Mouse (Mus musculus) embryo, embryonic 9.5 days (tissue): Measurements from ENCODE around the gene Phpt1.
A peak's percentile ranks its signal among the peaks of the same experiment; 100 is the strongest.

Experiments
- DNase-seq: peaks from one replicate; pipeline ENCODE4 v3.0.0-alpha.2; 2017; ENCODE audit errors: extremely low spot score

Phpt1 gene

DNA sequence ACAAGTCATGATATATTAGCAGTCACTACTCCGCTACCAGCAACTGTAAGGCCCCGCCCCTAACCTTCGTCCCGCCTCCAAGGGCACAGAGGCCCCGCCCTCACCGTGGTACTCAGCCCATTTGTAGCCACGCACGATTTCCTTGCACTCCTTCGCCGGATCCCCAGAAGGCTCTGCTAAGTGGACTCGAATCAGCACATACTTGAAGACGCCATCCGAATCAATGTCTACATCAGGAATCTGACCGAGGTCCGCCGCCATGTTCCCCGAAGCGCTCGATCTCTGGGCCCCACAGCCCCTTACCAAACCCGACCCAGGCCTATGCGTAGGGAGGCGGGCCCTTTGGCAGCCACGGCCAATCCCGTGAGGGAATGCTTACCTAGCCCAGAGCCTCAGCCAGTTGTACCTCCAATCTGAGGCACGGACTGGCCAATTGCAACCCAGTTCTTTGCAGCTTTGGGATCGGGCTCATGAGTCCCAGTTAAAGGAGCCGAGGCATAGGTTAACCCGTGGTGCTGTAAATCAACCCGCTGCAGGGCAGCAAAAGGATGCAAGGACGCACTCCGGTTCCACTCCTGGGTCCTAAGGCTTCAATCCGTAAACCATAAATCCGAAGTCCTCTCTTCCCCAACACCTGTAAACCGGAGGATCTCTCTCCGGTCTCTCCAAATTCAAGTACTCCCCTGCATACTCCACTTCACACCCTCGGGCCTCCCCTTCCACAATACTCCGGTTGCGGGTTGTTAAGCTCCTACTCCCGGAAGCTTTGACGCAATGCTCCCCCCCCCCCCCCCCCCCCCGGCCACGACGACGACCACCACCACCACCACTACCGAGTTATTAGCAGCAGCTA lies at the start of gene Phpt1, which contains the start of gene Mamdc4:
Gene Phpt1, minus strand, starts transcription at position 646 of the 853 bp plus-strand sequence.
Gene Mamdc4, minus strand, starts transcription at position 267 of the 853 bp plus-strand sequence.
- DNase-seq = peak; percentile 95

GRCm38 (mm10) chr2:25621229-25622200 lies 46.5 kb upstream of the Phpt1 start, which contains the start of gene Tmem141:
Gene Tmem141 (minus strand): TSS chr2:25622005.
- peak; percentile 78 for DNase-seq

GRCm38 (mm10) chr2:25620852-25621228 lies 45.8 kb upstream of the Phpt1 start:
- DNase-seq = no peak

GRCm38 (mm10) chr2:25620386-25620785 lies 45.4 kb upstream of the Phpt1 start:
- no peak for DNase-seq

- DNase-seq = no peak
Observed at GRCm38 (mm10) chr2:25617578-25617977, 42.6 kb upstream of the Phpt1 start, which contains the start of gene Ccdc183. Gene Ccdc183 (minus strand): TSS chr2:25617678.

DNA sequence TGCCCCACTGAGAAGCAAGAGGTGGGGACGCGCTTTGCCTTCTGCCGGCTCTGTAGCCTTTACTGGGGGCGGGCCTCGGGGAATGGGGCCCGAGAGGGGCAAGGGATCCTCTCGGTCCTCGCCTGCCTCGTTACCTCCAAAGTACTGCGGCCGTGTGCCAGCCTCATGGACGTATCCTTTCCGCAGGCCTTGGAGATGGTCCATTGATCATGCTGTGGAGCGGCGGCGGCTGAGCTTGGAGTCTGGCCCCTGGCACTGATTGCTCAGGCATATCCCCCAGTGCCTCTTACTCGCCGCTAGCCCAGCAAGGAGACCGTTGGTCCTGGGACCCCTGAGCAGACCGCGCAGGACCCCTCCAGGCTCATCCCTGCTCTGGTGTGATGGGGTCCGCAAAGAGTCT lies 41.4 kb upstream of the Phpt1 start:
- no peak for DNase-seq

DNA sequence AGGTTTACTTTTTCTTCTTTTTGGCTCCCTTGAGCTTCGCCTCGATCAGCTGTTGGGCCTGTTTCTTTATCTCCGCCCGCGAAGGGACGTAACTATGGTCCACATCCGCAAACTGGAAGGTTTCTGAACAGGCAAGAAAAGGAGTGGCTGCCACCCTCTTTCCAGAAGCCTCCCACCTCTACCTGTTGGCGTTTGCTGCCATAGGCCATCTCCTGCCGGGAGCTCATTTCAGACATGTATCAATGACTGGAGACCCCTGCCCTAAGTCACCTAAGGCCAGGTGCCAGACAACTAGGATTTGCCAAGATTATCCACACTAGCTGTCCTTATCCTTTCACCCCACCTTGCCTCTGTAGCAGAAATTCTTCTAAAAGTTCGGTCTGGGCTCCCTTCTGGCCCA lies 33.6 kb upstream of the Phpt1 start:
- no peak for DNase-seq

DNA sequence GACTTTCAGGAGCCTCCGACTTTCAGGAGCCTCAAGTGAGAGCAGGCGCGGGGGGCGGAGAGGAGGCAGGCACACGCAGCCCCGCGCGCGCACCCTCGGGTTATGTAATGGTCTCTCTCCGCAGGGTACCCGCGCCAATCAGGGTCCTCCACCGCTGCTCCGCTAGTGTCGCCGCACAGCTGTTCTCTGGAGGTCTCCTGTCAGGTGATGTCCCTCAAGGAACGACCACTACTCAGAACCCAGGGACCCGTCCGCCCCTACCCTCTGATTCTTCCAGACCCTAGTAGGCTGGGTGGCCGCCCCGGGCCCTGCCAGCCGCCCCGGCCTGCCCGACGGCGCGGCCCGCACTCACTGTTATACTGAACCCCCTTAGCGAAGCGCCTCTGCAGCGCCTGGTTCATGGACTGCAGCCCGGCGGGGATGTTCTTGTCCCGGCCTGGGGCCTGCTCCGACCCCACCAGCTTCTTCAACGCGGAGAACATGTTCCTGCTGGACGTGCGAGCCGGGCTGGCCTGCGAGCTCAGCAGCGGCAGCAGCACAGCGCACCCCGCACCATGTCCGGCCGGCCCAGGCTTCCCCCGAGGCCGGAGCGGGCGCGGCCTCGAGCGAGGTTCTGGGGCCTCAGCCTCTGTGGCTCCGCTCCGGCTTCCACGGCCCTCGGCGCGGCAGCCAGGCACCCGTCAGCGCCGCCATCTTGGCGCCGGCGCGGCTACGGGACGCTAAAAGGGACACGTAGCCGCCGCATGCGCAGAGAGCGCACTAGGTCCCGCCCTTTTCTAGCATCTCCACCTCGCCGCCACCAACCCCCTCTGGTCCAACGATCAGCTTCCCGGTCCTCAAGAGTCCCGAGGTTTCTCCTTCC lies 33.0 kb upstream of the Phpt1 start, which contains the start of gene Rabl6:
Gene Rabl6, minus strand, starts transcription at position 761 of the 862 bp plus-strand sequence.
- peak; percentile 90 for DNase-seq

- no peak for DNase-seq
Observed at GRCm38 (mm10) chr2:25602526-25602925, 27.5 kb upstream of the Phpt1 start.

DNA sequence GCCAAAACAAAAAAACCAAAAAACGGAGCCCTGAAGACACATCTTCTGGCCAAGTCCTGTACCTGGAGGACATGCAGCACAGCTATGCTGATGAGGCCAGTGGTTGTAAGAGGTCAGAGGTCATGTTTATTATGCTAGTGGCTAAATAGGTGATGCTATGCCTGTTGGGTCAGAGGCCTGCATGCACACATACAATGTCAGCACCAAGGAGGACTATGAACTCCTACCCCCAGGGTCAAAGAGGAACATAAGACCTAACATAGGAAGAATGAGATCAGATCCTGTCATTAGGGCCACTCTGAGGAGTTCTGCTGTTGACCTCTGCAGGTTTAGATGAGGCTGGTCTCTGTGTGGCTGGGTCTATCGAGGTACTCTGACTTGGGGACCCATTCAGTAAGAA lies 25.0 kb upstream of the Phpt1 start:
- no peak for DNase-seq

- DNase-seq = no peak
Observed at GRCm38 (mm10) chr2:25598749-25599148, 23.7 kb upstream of the Phpt1 start.

GRCm38 (mm10) chr2:25596765-25597510 lies 21.9 kb upstream of the Phpt1 start:
- no peak for DNase-seq

GRCm38 (mm10) chr2:25591863-25592262 lies 16.8 kb upstream of the Phpt1 start:
- DNase-seq = no peak

GRCm38 (mm10) chr2:25588227-25588907 lies 13.3 kb upstream of the Phpt1 start:
- DNase-seq = no peak

DNA sequence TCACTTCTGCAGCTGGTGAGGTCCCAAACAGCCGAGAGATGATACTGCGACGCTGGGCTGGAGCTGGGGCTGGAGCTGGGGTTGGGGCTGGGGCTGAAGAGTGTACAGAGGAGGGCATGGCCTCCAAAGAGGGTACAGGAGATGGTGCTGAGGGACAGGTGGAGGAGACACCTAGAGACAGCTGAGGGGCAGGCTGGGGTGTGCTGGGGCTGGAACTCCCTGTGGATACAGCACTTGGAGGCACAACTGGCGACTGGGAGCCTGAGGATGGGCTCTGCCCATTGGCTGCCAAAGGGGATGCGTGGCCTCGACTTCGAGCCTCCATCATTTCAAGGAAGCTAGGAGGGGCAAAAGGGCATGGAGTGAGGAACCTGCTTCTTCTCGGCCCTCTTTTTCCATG lies 12.3 kb upstream of the Phpt1 start:
- no peak for DNase-seq

- no peak for DNase-seq
Observed at GRCm38 (mm10) chr2:25585601-25586000, 10.6 kb upstream of the Phpt1 start.

- DNase-seq = no peak
Observed at GRCm38 (mm10) chr2:25584856-25585255, 9.8 kb upstream of the Phpt1 start.

- DNase-seq = no peak
Observed at GRCm38 (mm10) chr2:25584152-25584551, 9.1 kb upstream of the Phpt1 start.

- no peak for DNase-seq
Observed at GRCm38 (mm10) chr2:25583571-25583970, 8.5 kb upstream of the Phpt1 start.

DNA sequence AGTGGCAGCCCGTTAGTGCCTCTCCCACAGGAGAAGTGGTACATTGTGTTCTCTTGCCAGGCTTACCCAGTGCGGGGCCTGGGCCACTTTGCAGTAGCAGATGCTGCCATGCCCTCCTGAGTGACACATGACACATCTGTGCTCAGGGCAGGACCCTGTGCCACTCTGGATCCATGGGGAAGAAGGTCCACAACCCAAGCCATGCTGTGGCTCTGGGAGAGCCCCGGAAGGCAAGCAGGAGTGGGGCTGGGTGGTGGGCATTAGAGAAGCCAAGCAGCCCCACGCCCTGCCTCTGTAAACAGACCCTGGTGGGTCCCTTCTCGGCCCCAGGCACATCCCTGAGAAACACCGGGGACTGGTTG lies 8.1 kb upstream of the Phpt1 start:
- no peak for DNase-seq
